Mouse (Mus musculus): ENCODE results near the gene Cdh13. TPM values are rescaled to one million over a fixed set of nuclear protein-coding genes. Genes with fewer than 3 reads are reported as not detected.

Gene Cdh13
- total RNA-seq, 2 experiments from 2014 or later: 0.10 TPM; not detected in 1

DNA sequence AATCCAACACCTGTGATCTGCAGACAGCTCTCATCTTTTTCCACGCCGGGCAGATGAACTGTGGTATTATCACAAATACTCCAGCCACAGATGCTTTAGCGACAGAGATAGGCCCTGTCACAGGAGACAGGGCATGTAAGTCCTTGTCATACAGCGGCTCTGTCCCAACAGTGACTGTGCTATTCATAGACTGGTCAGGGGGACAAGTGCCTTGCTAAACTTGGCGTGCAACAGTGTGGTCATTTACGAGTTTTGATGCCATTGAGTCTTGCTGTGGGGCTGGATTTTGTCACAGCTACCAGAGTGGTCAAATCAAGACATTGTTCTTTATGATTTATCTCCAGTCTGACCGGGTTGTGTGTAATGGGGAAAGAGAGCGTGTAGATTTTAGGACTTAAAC is 95.5 kb downstream of the Cdh13 start:
- ATAC-seq (replicated peaks; ENCODE audit: poor library complexity, severe bottlenecking): no peak

DNA sequence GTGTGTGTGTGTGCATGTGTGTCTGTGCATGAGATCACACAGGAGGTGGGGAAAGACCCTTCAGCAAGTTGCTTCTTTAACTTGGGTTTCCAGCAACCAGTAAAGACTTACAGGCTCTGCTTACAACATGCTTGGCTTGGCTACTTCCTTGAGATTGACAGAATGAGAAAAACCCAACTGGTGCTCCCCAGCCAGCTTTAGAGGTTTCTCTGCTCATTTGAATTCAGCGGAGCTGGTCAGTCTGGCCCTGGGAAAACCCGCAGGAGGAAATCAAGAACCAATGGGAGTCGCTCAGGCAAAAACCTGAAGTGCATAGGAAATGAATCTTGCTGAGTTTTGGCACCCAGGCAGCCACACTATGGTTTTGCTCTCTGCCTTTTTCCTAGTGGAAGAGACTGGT is 96.1 kb downstream of the Cdh13 start:
- no peak for ATAC-seq (replicated peaks; ENCODE audit: poor library complexity, severe bottlenecking)

GRCm38 (mm10) chr8:118380058-118380457 is 96.5 kb downstream of the Cdh13 start:
- ATAC-seq (replicated peaks; ENCODE audit: poor library complexity, severe bottlenecking): no peak

DNA sequence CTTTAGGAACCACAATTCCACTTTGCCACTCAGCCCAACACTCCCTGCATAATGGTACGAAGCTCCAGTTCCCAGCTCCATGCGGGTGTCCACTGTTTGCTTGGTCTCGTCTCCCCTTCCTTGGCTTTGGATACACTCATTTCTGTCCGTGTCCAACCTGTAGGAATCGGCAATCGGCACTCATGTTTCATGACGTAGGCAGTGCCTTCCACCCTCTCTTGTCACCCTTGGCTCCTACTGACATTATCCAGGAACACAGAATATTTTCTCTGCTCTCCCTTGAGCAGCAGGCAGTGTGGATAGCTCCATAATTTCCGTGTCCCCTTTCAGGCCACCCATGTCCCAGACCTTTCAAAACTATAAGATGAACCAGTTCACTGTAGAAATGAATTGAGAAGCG is 97.2 kb downstream of the Cdh13 start:
- ATAC-seq (replicated peaks; ENCODE audit: poor library complexity, severe bottlenecking): no peak

- no peak for ATAC-seq (replicated peaks; ENCODE audit: poor library complexity, severe bottlenecking)
Measured at GRCm38 (mm10) chr8:118381641-118382040, 98.1 kb downstream of the Cdh13 start.

GRCm38 (mm10) chr8:118384314-118384713 is 100.8 kb downstream of the Cdh13 start:
- no peak for ATAC-seq (replicated peaks; ENCODE audit: poor library complexity, severe bottlenecking)

DNA sequence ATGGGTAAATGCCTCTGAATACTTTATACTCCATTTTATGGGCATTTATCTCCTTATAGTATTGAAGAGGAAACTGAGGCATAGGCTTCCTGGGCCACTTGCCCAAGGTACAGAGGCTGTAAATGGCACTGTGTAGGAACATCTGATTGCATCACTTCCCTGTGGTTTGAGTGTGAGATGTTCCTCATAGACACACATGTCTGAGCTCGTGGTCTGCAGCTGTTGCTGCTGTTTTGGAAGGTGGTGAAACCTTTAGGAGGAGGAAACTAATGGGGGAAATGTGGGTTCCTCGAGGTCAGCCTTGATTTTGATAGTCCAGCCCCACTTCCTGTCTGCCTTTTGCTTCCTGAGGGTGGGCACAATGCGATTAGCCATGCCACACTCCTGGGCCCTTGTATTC is 105.9 kb downstream of the Cdh13 start:
- no peak for ATAC-seq (replicated peaks; ENCODE audit: poor library complexity, severe bottlenecking)

GRCm38 (mm10) chr8:118393909-118394650 is 110.5 kb downstream of the Cdh13 start:
- no peak for ATAC-seq (replicated peaks; ENCODE audit: poor library complexity, severe bottlenecking)

- no peak for ATAC-seq (replicated peaks; ENCODE audit: poor library complexity, severe bottlenecking)
Measured at GRCm38 (mm10) chr8:118395178-118395577, 111.6 kb downstream of the Cdh13 start.

DNA sequence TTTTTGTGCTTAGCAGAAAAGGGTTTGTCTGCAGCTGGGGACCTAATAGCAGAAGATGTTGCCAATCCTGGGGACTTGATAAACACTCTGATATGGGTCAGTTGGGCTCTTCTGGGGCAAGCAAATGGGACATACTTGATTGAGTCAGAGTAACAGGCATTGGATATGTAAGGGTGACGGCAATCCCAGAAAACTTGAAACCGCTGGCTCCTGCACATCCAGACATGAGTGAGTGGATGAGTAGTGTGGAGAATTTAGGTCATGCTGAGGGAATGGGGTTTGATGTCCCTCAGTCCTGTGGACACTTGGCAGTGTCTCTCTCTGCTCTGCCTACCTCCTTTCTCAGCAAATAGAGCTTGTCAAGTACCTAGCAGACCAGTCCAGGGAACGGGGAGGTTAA is 121.3 kb downstream of the Cdh13 start:
- no peak for ATAC-seq (replicated peaks; ENCODE audit: poor library complexity, severe bottlenecking)

- no peak for ATAC-seq (replicated peaks; ENCODE audit: poor library complexity, severe bottlenecking)
Measured at GRCm38 (mm10) chr8:118407322-118407721, 123.8 kb downstream of the Cdh13 start.

DNA sequence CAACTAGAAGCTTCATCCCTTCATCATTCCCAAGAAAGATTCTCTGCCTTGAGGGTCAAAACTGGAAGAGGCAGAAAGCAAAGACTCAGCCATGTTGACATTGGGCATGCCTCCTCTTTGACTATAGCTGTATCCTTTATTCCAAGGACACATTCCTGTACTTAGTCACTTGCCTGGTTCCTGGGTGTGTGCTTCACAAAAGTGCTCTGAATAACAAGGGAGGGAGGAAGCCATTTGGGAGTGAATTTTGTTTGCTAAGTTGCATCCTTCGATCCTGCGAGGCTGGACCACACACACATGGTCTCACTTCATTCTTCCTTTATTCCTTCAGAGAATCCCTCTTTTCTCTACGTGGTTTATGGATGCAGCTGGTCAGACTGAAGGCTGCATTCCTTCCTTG is 125.9 kb downstream of the Cdh13 start:
- no peak for ATAC-seq (replicated peaks; ENCODE audit: poor library complexity, severe bottlenecking)

DNA sequence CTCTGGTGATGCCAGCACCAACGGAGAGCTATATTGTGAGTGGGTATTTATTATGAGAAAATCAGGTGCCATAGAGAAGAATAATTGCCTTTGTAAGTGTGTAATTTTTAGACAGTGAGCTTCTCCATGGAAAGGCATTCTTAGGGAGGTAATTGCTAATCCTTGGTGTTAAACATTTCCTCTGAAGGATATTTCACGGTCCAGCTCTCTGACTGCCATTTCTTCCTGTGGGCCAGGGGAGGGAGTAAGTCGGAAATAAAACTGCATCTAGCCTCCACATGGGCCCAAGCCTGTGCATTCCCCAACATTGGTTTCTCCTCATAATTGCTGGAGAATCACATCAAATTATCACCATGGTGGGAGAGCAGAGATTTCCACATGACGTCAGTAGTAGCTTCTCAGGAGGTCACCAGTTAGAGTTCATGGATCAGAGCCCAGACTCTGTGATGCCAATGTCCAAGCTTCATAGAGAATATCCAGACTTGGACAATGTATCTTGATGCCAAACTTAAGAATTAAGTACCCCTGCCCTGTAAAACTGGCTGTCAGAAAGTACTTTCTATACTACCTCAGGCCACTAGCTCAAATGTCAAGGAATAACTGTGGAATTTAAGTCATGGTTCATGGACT is 126.9 kb downstream of the Cdh13 start:
- ATAC-seq (replicated peaks; ENCODE audit: poor library complexity, severe bottlenecking): no peak

GRCm38 (mm10) chr8:118415672-118416071 is 132.1 kb downstream of the Cdh13 start:
- no peak for ATAC-seq (replicated peaks; ENCODE audit: poor library complexity, severe bottlenecking)

DNA sequence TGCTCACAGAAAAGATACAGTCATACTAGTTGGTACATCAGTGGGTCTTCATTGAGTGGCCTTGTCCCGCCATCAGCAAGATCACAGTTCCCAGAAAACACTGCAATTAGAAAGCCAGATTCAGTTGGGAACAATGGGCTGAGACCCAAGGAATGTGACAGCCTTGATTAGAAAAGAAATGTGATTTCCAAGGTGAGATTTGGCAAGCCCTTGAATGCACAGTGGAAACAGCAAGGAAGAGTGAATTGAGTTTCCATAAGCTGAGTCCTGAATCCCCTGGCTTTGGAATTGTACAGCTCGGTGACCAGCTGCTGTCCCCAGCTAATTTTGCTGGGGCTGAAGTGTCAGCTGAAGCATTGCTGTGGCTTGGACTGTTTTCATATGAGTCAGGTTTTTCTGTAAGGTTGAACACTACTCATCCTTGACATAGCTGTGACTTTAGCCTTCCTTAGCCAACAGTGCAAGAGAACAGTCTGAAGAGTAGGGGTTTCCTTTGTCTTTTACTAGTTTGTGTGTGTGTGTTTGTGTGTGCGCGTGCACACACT is 133.3 kb downstream of the Cdh13 start:
- ATAC-seq (replicated peaks; ENCODE audit: poor library complexity, severe bottlenecking): no peak

DNA sequence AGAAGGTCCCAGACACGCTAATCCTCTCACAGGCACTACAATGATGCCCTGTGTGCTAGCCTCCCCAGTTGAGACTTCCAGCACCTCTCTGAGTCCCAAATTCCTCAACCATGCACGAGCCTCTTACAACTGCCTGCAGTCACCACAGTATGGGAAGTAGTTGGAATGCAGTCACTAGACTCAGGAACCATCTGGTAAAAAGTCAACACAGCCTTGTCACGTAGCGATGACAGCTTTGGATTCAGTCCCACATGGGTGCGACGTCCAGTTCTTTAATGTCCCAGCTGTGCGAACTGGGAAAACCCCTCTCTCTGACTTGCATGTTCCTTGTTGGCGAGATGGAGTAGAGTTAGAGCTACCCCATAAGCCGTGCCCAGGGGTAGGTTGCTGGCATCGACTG is 139.1 kb downstream of the Cdh13 start:
- no peak for ATAC-seq (replicated peaks; ENCODE audit: poor library complexity, severe bottlenecking)

DNA sequence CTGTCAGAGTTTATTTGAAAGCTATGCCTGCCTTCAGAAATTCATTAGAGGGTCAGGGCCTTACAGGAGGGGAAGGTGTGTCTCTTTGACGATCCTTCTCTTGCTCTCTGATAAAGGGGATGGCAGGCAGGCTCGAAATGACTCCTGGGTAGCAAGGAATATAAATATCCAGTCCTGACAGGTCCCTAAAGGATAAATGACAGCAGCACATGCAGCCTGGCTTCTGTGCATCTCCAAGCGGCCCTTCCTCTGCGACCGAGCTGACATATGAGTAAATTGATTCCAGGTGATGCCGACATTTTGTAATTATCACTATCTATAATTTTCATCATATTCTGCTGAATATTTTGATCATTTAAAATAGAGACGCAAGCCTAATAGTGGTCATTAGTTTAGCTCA is 145.4 kb downstream of the Cdh13 start:
- ATAC-seq (replicated peaks; ENCODE audit: poor library complexity, severe bottlenecking): no peak

- ATAC-seq (replicated peaks; ENCODE audit: poor library complexity, severe bottlenecking): no peak
Measured at GRCm38 (mm10) chr8:118431731-118432440, 148.4 kb downstream of the Cdh13 start.

GRCm38 (mm10) chr8:118433553-118434180 is 150.1 kb downstream of the Cdh13 start:
- ATAC-seq (replicated peaks; ENCODE audit: poor library complexity, severe bottlenecking): no peak

- no peak for ATAC-seq (replicated peaks; ENCODE audit: poor library complexity, severe bottlenecking)
Measured at GRCm38 (mm10) chr8:118436751-118437150, 153.2 kb downstream of the Cdh13 start.

GRCm38 (mm10) chr8:118437152-118437551 is 153.6 kb downstream of the Cdh13 start:
- no peak for ATAC-seq (replicated peaks; ENCODE audit: poor library complexity, severe bottlenecking)
